ENCODE assay signal across 18 mouse cellular contexts in genomic region chr6:55485216-55485615, GRCm38 (mm10). TPM values are rescaled to one million over a fixed set of nuclear protein-coding genes. Genes with fewer than 3 reads are reported as not detected.
A peak's percentile ranks its signal among the peaks of the same experiment; 100 is the strongest.
DNase-seq lines count a peak whose midpoint lies in the region; ATAC-seq and TF ChIP-seq lines count a peak whose summit lies in the region.
"Had no signal": no experiment of that assay in that cellular context is flagged by ENCODE, and none has a peak within 500 bp of the region (broad histone marks: within the 10 kb centered on the region; RNA-seq: fewer than 3 reads in every experiment).

No protein-coding gene starts in this region.

- no peak for ATAC-seq in midbrain, embryonic 15.5 days (replicated peaks)
- ATAC-seq in forebrain, embryonic 15.5 days (replicated peaks): no peak
- no peak for ATAC-seq in activated CD4-positive, CD25-positive, alpha-beta regulatory T cell, adult 4 months
- ATAC-seq: intestine, postnatal 0 days had no signal

- no peak for DNase-seq in midbrain, embryonic 10.5 days (ENCODE audit: low spot score)
- peak; percentile 38 for DNase-seq in embryo, embryonic 10.5 days (ENCODE audit: low spot score)
- peak; percentile 49 for DNase-seq in retina, embryonic 14.5 days (ENCODE audit: low spot score)
- no peak for DNase-seq in cerebellum, adult 2 months
- DNase-seq: cerebellum, adult 11 months; heart, adult 2 months; kidney, postnatal 36 days; layer of hippocampus, postnatal 36 days; left cerebral cortex, postnatal 4 days; liver, embryonic 13.5 days; lung, postnatal 36 days; thymus, postnatal 4 days had no signal

- H3K9me3 ChIP-seq in midbrain, embryonic 10.5 days (replicated peaks): no peaks in the 10 kb centered on the region
- no peaks in the 10 kb centered on the region for H3K9me3 ChIP-seq in midbrain, embryonic 15.5 days
- H3K9me3 ChIP-seq in forebrain, embryonic 15.5 days: no peaks in the 10 kb centered on the region
- H3K9me3 ChIP-seq: G1E; liver, embryonic 13.5 days had no signal

- peak overlapping the region; percentile 42 for H3K27ac ChIP-seq in midbrain, embryonic 10.5 days (replicated peaks)
- no peak overlapping the region for H3K27ac ChIP-seq in midbrain, embryonic 15.5 days
- peak overlapping the region; percentile 81 for H3K27ac ChIP-seq in forebrain, embryonic 15.5 days (replicated peaks)
- no peak overlapping the region for H3K27ac ChIP-seq in cerebellum, adult 2 months (ENCODE audit: insufficient read depth, low read length)
- H3K27ac ChIP-seq: heart, adult 2 months; liver, embryonic 13.5 days had no signal

- peaks cover 35% of the 10 kb centered on the region for H3K4me1 ChIP-seq in midbrain, embryonic 10.5 days
- H3K4me1 ChIP-seq in midbrain, embryonic 15.5 days: peaks cover 24% of the 10 kb centered on the region
- H3K4me1 ChIP-seq in forebrain, embryonic 15.5 days: peaks cover 35% of the 10 kb centered on the region
- H3K4me1 ChIP-seq in cerebellum, adult 2 months (ENCODE audit: control insufficient read depth, insufficient read depth, low read length): peaks cover 3% of the 10 kb centered on the region; the same call in 1 of the 2 replicates
- H3K4me1 ChIP-seq: liver, embryonic 13.5 days had no signal

- no peak overlapping the region for H3K4me2 ChIP-seq in midbrain, embryonic 15.5 days
- no peak overlapping the region for H3K4me2 ChIP-seq in forebrain, embryonic 15.5 days (replicated peaks)
- H3K4me2 ChIP-seq: liver, embryonic 13.5 days had no signal

- 69% methylated on average over 4 of the region's 4 CpGs for WGBS in midbrain, embryonic 10.5 days
- 72% methylated on average over 4 of the region's 4 CpGs for WGBS in midbrain, embryonic 15.5 days
- WGBS in forebrain, embryonic 15.5 days: 65% methylated on average over 4 of the region's 4 CpGs
- WGBS in cerebellum, adult 2 months: 91% methylated on average over 4 of the region's 4 CpGs

- no peak for TF ChIP-seq POLR2A in cerebellum, adult 2 months (IDR thresholded peaks at IDR 0.05; ENCODE audit: borderline replicate concordance, insufficient read depth, low read length)

- H3K4me3 ChIP-seq in midbrain, embryonic 10.5 days: no peak overlapping the region
- H3K4me3 ChIP-seq in midbrain, embryonic 15.5 days: no peak overlapping the region
- no peak overlapping the region for H3K4me3 ChIP-seq in forebrain, embryonic 15.5 days
- H3K4me3 ChIP-seq in cerebellum, adult 2 months (replicated peaks; ENCODE audit: insufficient read depth, low read depth, low read length): no peak overlapping the region
- H3K4me3 ChIP-seq: erythroblast, embryonic 14.5 days; heart, adult 2 months; liver, embryonic 13.5 days had no signal

- peaks cover 68% of the 10 kb centered on the region for H3K36me3 ChIP-seq in midbrain, embryonic 10.5 days
- peaks cover 6% of the 10 kb centered on the region; the same call in 1 of the 2 replicates for H3K36me3 ChIP-seq in midbrain, embryonic 15.5 days (replicated peaks)
- peaks cover 14% of the 10 kb centered on the region; the same call in 1 of the 2 replicates for H3K36me3 ChIP-seq in forebrain, embryonic 15.5 days
- H3K36me3 ChIP-seq: G1E; liver, embryonic 13.5 days had no signal

- no peak overlapping the region for H3K9ac ChIP-seq in midbrain, embryonic 15.5 days
- H3K9ac ChIP-seq in forebrain, embryonic 15.5 days (replicated peaks): no peak overlapping the region
- H3K9ac ChIP-seq: liver, embryonic 13.5 days had no signal

- H3K27me3 ChIP-seq in midbrain, embryonic 10.5 days (ENCODE audit: low read depth, poor library complexity, severe bottlenecking): no peaks in the 10 kb centered on the region
- no peaks in the 10 kb centered on the region for H3K27me3 ChIP-seq in midbrain, embryonic 15.5 days (replicated peaks)
- H3K27me3 ChIP-seq in forebrain, embryonic 15.5 days: no peaks in the 10 kb centered on the region
- no peaks in the 10 kb centered on the region for H3K27me3 ChIP-seq in cerebellum, adult 2 months (ENCODE audit: control insufficient read depth, insufficient read depth, low read length)
- H3K27me3 ChIP-seq: liver, embryonic 13.5 days had no signal

- TF ChIP-seq CTCF in cerebellum, adult 2 months (IDR thresholded peaks at IDR 0.05; ENCODE audit: borderline replicate concordance, insufficient read depth, low read depth, low read length): no peak

RNA-seq across cellular contexts. Expression of gene Adcyap1r1, which starts 33.4 kb away (rescaled TPM):
- polyA plus RNA-seq in midbrain, embryonic 10.5 days (2016; fragmentation: Nextera tagmentation; extraction: Ambion mirVana): 31.4 and 34.3 TPM in 2 replicates
- polyA plus RNA-seq in midbrain, embryonic 15.5 days (2015; fragmentation: Nextera tagmentation; extraction: Ambion mirVana): 50.3 and 52.6 TPM in 2 replicates
- polyA plus RNA-seq in forebrain, embryonic 15.5 days (2015; fragmentation: Nextera tagmentation; extraction: Ambion mirVana): 31.5 and 32.1 TPM in 2 replicates
- polyA plus RNA-seq in activated CD4-positive, CD25-positive, alpha-beta regulatory T cell, adult 4 months (2017; shearing (Covaris generic)): not detected
- 71.6 and 77.6 TPM in 2 replicates for polyA plus RNA-seq in cerebellum, adult 2 months (2012; rRNA removed)
- polyA plus RNA-seq: erythroblast, embryonic 14.5 days; G1E had no signal

Comparison
In these comparisons a context has a peak if more than half of its experiments do, and no peak if none do; other contexts are left out.
1. H3K27ac ChIP-seq: peak in midbrain, embryonic 10.5 days (single experiment) and forebrain, embryonic 15.5 days (single experiment); none in midbrain, embryonic 15.5 days (single experiment) and cerebellum, adult 2 months (single experiment).
2. DNase-seq: peak in embryo, embryonic 10.5 days (single experiment) and retina, embryonic 14.5 days (single experiment); none in midbrain, embryonic 10.5 days (single experiment) and cerebellum, adult 2 months (0 of 2).
3. RNA of gene Adcyap1r1, which starts 33.4 kb away (polyA plus RNA-seq): 71.6 to 77.6 TPM in cerebellum, adult 2 months, 50.3 to 52.6 TPM in midbrain, embryonic 15.5 days, 31.4 to 34.3 TPM in midbrain, embryonic 10.5 days and 31.5 to 32.1 TPM in forebrain, embryonic 15.5 days; not detected in activated CD4-positive, CD25-positive, alpha-beta regulatory T cell, adult 4 months; every median in the first group is over 10 times any median in the second.